Mouse (Mus musculus) heart, postnatal 25 days (tissue): ENCODE data around the gene Atxn7l1. TPM values are rescaled to one million over a fixed set of nuclear protein-coding genes. Genes with fewer than 3 reads are reported as not detected.
"Not testable (repeated sequence)": the region's sequence is repeated elsewhere in the genome, so short reads cannot be mapped to it uniquely, and the experiment has no call there.

Experiments
- DNase-seq: peaks from one replicate; pipeline ENCODE4 v3.0.0; 2022; ENCODE audit warnings: low spot score
- intact Hi-C: fragments of 180-260 bp; cut with DNase I; formaldehyde crosslinking; loops from one replicate; pipeline ENCODE4 v1.15.1; 2025
- total RNA-seq, 2 experiments: library from RNA; stranded (reverse); gene quantifications; 2 replicates each; pipeline ENCODE4 v1.2.3; 2021

The Atxn7l1 gene
- total RNA-seq, 2 experiments from 2014 or later = 17.2 to 19.2 TPM

- intact Hi-C loops = loop anchor here (2.0 kb wide), 1 partner anchor 34 kb away; no protein-coding TSS in a partner anchor
These were observed 665 bp upstream of the Atxn7l1 start for GRCm38 (mm10) chr12:33146622-33147433.

DNA sequence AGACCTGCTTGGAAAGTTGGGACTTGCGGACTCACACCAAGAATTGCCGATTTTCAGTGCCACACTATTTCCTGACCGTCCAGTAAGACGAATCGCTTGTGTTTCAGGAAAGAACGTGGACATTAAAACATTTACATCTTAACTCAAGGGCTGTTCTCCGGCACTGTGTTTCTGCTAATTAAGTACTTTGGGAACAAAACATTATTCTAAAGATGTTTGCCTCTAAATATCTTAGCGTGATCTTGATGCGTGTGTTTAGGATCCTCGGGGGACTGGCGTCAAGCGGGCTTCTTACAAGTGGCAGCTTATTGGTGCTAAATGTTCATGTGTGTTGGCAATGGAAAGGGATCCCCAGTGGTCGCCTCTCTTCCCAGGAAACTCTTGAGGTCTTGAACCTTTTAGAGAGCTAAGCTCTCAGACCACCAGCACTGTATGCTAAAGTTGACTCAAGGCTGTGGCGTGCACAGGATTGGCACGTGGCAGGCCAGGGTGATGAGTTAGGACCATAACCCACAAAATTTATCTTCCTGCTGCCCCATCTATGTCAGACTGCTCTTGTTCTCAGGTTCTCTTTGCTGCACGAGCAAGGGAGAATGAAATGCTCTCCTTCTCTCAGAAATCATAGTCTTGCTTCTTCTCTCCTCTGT is 2.2 kb downstream of the Atxn7l1 start:
- intact Hi-C loops = loop anchor here (2.0 kb wide), 1 partner anchor 121 kb away; no protein-coding TSS in a partner anchor
- DNase-seq = no peak

More at GRCm38 (mm10) chr12:33146622-33147433, 665 bp upstream of the Atxn7l1 start:
- peak; percentile 12 for DNase-seq

DNA sequence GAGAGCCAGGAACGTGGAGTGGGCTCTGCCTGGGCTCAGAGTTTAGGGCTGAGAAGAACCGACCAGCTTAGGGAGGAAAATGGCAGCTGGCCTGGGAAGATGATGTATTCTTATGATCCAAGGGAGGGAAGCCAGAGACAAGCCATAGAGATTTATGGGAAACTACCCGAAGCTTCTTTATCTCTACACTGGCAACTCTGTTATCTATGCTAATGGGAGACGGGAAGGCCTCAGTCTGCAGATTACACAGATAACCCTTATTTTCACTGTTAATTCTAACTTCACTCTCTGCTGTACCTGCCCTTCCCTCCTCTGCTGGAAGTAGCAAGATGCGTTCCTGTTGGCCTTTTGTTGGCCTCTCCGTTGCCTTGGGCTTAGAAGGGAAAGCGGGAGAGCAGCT is 5.6 kb downstream of the Atxn7l1 start:
- intact Hi-C loops = no loop called here
- no peak for DNase-seq

DNA sequence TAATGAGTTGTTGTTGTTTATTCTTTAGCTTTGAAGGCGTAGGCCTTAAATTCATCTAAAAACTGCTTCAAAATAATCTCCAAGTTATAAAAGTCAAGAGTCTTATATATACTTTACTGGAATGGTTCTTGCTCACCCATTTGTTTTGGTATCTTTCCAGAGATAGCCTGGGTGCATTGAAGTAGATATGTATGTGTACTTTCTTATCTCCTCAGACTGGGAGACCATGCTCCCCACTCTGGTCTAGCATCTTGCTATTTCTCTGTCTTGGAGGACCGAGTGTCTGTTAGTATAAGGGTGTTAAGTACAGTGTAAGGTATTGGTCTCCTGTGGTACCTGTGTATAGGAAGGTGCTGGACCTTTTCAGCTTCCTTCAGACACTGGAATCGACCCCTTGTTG is 6.4 kb downstream of the Atxn7l1 start:
- DNase-seq = no peak
- intact Hi-C loops = no loop called here

DNA sequence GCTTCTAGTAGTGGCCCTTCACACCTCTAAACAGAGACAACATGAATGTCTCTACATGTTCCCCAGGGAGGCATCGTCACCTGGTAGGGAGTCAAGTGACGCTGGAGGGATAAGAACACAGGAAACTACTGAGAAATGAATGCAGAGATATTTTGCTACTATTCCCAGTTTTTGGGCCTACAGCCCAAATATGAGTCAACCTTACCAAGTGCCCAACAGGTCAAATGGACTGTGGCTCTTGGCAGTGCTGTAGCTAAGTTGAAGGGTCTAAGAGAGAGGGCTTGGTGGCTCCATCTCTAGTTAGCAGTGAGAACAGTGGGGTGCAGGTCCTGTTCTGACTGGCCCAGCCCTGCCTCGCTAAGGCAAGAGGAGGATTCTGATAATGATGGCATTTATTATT is 7.2 kb downstream of the Atxn7l1 start:
- no peak for DNase-seq
- intact Hi-C loops = no loop called here

DNA sequence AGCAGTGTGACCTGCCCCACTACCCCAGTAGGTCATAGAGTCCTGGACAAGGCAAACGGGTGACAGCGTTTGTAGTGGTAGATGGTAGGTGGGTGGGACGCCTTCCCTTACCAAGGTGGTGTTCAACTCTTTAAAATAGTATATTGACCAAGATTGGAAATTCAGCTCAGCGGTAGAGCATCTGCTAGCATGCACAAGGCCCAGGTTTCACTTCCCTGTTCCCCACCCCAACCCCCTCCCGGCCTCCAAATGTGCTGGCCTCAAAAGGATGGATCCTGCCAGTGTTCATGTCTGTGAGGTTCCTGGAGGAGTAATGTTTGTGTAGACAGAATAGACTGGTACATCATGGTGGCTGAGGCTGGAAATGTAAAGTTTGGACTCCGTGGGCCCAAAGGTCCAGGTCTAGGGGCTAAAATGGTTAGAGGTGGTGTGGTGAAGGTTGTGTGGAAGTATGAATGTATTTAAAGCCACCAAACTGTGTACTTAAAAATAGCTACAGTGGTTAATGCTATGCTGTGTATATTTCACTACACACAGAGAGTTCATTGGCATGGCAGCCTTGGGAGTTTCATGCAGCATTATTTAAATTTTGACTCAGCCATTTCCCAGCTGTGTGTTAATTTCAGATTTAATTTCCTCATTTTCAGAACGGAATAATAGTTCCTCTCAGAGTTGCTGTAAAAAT is 9.0 kb downstream of the Atxn7l1 start:
- intact Hi-C loops = no loop called here
- no peak for DNase-seq

DNA sequence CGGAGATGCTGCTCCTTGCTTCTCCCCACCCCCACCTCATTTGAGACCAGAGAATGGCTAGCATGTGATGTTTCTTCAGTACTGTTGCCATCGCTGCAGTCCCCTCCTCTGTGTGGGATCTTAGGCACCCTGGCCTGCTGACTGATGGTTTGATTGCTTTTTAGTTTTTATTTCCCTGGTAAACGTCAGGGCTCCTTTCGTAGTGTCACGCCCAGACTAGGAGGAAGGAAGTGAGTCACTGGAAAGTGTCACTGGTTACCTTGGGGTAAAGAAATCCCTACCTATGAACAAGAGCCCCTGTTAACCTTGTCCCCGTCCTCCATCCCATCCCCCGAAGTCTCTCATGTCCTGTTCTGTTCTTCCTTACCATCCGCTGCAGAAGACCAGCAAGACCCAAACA is 10.8 kb downstream of the Atxn7l1 start:
- intact Hi-C loops = no loop called here
- no peak for DNase-seq

GRCm38 (mm10) chr12:33160406-33160805 is 12.9 kb downstream of the Atxn7l1 start:
- DNase-seq = no peak
- intact Hi-C loops = no loop called here

- intact Hi-C loops = no loop called here
- DNase-seq = no peak
These were observed 15.0 kb downstream of the Atxn7l1 start for GRCm38 (mm10) chr12:33162541-33162940.

GRCm38 (mm10) chr12:33164019-33164418 is 16.5 kb downstream of the Atxn7l1 start:
- intact Hi-C loops, DNase-seq: not testable (repeated sequence)

DNA sequence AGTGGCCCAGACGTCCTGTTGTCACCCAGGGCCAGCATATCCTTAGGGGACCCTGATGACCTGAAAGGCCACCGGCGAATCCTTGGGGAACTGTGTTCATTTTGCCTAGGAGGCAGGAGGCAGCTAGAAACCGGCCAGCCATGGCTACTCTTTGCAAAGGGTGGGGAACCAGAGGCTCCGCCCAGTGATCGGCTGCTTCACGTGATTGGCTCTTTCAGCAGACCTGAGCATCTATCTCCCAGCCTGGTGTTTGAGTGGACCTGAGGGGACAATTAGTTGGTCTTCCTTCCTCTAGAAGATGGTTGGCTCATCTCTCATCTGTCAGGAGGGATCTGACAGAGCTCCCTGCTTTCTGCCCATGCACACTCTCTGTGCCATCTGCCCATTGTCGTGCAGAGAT is 19.2 kb downstream of the Atxn7l1 start:
- no peak for DNase-seq
- intact Hi-C loops = no loop called here

GRCm38 (mm10) chr12:33167545-33167944 is 20.1 kb downstream of the Atxn7l1 start:
- no peak for DNase-seq

GRCm38 (mm10) chr12:33168491-33168890 is 21.0 kb downstream of the Atxn7l1 start:
- intact Hi-C loops = no loop called here
- no peak for DNase-seq

More at GRCm38 (mm10) chr12:33167545-33167944, 20.1 kb downstream of the Atxn7l1 start:
- intact Hi-C loops = no loop called here

GRCm38 (mm10) chr12:33169777-33170494 is 22.4 kb downstream of the Atxn7l1 start:
- intact Hi-C loops = no loop called here
- DNase-seq = no peak

GRCm38 (mm10) chr12:33170822-33171221 is 23.3 kb downstream of the Atxn7l1 start:
- intact Hi-C loops = no loop called here
- no peak for DNase-seq

DNA sequence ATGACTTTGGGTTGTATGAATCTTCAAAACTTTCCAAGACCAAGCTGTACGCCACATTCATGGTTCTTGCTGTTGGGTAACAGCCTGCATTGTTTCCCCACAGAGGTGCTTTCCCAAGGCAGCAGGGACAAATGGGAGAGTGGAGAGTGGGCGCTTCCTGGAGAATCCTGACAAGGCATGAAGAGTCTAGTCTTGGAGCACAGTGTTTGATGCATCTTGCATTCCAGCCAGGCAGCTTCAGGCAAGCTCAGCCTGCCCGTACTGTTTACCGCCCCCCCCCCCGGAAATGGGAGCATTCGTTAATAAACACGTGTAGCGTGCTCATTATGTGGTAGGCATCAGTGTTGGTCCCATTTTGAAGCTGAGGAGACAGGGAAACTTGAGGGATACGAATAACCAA is 25.4 kb downstream of the Atxn7l1 start:
- DNase-seq = no peak
- intact Hi-C loops = no loop called here

DNA sequence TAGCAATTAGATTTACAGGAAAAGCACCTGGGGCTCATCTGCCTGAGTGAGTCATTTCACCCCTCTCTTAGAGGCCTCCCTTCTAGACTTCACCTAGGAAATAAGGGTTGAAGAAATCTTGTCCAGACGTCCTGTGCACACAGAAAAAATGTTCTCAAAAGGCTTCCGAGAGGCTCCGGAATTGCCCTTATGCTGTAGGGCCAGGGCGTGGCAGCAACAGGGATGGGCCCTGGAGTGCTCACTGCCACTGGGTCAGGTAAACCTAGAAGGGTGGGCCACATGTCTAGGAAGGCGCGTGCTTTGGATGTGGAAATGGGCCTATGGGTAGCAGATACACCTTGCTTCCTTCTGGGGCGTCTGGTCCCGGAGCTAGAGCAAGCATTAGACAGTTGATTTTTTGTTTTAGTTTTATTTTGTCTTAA is 26.2 kb downstream of the Atxn7l1 start:
- DNase-seq = no peak
- intact Hi-C loops = no loop called here

- intact Hi-C loops = no loop called here
- DNase-seq = no peak
These were observed 26.7 kb downstream of the Atxn7l1 start for GRCm38 (mm10) chr12:33174171-33174570.

DNA sequence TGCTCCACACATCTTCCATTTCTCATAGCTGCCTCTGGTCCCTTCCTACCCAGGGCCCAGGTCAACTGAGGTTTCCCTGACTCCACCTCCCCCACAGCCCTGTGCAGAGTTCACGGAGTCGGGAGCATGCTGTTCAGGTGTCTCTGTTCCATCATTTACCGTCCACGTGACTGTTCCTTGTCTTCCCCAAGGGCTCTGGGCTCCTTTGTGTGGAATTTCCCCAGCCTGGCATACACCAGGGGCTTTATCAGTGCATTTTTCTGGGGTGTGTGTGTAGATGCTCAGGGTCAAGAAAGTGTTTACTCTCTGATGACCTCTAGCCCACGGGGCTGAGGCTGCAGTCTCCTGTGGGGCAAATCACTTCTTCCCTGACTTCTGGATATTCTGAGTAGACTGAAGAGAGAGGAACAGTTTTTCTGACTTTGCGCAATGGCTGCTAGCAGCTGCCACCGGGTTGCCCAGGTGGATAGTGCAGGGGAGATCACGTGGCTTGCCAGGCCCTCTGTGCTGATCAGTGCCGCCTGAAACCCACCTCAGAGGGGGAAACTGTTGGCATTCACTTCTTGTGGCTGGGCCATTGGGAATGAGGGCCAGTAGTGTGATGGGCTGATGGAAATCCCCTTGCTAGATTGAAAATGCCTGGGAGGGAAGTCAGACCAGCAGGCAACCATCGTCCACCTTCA is 27.3 kb downstream of the Atxn7l1 start:
- no peak for DNase-seq
- intact Hi-C loops = no loop called here
